Mouse (Mus musculus) forebrain, embryonic 10.5 days (tissue): ENCODE data around the gene Evx2. TPM values are rescaled to one million over a fixed set of nuclear protein-coding genes. Genes with fewer than 3 reads are reported as not detected.

Source experiments
- DNase-seq: peaks from one replicate; pipeline ENCODE4 v3.0.0-alpha.2; 2017; ENCODE audit warnings: low spot score; ENCODE audit errors: extremely low spot score
- H3K27ac ChIP-seq: fragments of 300-500 bp; sonication (generic); 2 replicates; pipeline ENCODE4 v1.5.1; 2016; ENCODE audit warnings: mild to moderate bottlenecking
- H3K27me3 ChIP-seq: fragments of 300-500 bp; sonication (generic); 2 replicates; pipeline ENCODE4 v1.6.1; 2016; ENCODE audit warnings: mild to moderate bottlenecking; ENCODE audit not compliant: poor library complexity, severe bottlenecking
- H3K36me3 ChIP-seq: fragments of 300-500 bp; sonication (generic); replicated peaks from 2 replicates; pipeline ENCODE4 v1.6.1; 2016; ENCODE audit warnings: mild to moderate bottlenecking, moderate library complexity
- H3K4me1 ChIP-seq: fragments of 300-500 bp; sonication (generic); 2 replicates; pipeline ENCODE4 v1.6.1; 2016
- H3K4me3 ChIP-seq: fragments of 300-500 bp; sonication (generic); 2 replicates; pipeline ENCODE4 v1.5.1; 2016; ENCODE audit warnings: mild to moderate bottlenecking, moderate library complexity
- H3K9me3 ChIP-seq: fragments of 300-500 bp; sonication (generic); 2 replicates; pipeline ENCODE4 v1.6.1; 2016; ENCODE audit warnings: mild to moderate bottlenecking, moderate library complexity
- WGBS: fragments of 180-500 bp; shearing (Covaris S2); methylation state at CpG from one replicate; pipeline ENCODE4 v1.1.7; 2016; 5-methylcytosine and 5-hydroxymethylcytosine counted together
- polyA plus RNA-seq: library from polyadenylated mRNA; unstranded; fragments of >200 nt; fragmentation: Nextera tagmentation; extraction: Ambion mirVana; gene quantifications from 2 replicates; pipeline ENCODE4 v1.2.1, GENCODE M21; 2016

Gene Evx2
- polyA plus RNA-seq, result not detected in 2 replicates

DNA sequence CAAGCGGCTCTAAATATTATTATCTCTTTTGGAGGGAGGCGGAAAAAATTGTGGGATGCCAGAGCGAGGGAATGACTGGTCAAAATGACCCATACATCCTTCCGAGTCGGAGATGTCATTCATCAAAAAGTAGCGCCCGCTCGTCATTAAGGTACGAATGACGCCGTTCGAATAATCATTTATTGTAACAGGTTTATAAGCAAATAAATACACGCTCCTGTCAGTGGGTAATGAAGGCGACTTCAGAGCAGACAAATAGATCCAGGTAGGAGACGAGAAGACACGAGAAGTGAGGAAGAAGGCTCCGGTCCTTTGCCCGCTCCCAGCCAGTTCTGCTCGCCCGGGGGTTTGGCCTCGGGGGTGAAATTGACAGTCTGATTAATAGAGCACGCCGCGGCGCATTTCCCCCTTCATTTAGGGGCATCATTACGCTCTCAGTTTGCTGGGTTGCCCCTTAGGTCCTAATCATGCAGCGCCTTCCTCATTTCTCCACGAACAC, at the start of gene Evx2:
TSS of gene Evx2 (minus strand) at position 51 of the 499 bp plus-strand sequence.
- no peaks in the 10 kb centered on the region for H3K36me3 ChIP-seq
- peaks cover 20% of the 10 kb centered on the region for H3K4me1 ChIP-seq
- H3K27ac ChIP-seq, result no peak within 1 kb of the TSS
- DNase-seq, result no peak
- H3K4me3 ChIP-seq, result no peak within 1 kb of the TSS
- peaks cover 100% of the 10 kb centered on the region for H3K27me3 ChIP-seq
- H3K9me3 ChIP-seq, result 0 out of 2 replicates have a peak, but pooled peaks cover 4% of the 10 kb centered on the region
- 3% methylated on average over 28 of the region's 28 CpGs for WGBS

GRCm38 (mm10) chr2:74708676-74709075, 49.3 kb upstream of the Evx2 start:
- peaks cover 24% of the 10 kb centered on the region for H3K4me1 ChIP-seq
- H3K9me3 ChIP-seq, result no peaks in the 10 kb centered on the region
- H3K4me3 ChIP-seq, result no peak overlapping the region
- peaks cover 100% of the 10 kb centered on the region for H3K27me3 ChIP-seq
- no peaks in the 10 kb centered on the region for H3K36me3 ChIP-seq
- peak; percentile 31 for DNase-seq
- no peak overlapping the region for H3K27ac ChIP-seq
- WGBS, result 8% methylated on average over 4 of the region's 4 CpGs

- Histone ChIP-seq H3K36me3 (no peaks in the 10 kb centered on the region), H3K4me3 (no peak overlapping the region), H3K27me3 (peaks cover 100% of the 10 kb centered on the region), H3K27ac (no peak overlapping the region), H3K9me3 (no peaks in the 10 kb centered on the region), H3K4me1 (peaks cover 24% of the 10 kb centered on the region)
- DNase-seq, result no peak
- 8% methylated on average over 7 of the region's 7 CpGs for WGBS
Measured at GRCm38 (mm10) chr2:74707599-74707998, 48.2 kb upstream of the Evx2 start.

- WGBS, result 2% methylated on average over 13 of the region's 13 CpGs
- Histone ChIP-seq H3K4me3 (no peak overlapping the region), H3K9me3 (no peaks in the 10 kb centered on the region), H3K36me3 (no peaks in the 10 kb centered on the region), H3K27ac (no peak overlapping the region), H3K4me1 (peaks cover 16% of the 10 kb centered on the region), H3K27me3 (peaks cover 100% of the 10 kb centered on the region)
- peak; percentile 16 for DNase-seq
Measured at GRCm38 (mm10) chr2:74706393-74706960, 47.1 kb upstream of the Evx2 start.

DNA sequence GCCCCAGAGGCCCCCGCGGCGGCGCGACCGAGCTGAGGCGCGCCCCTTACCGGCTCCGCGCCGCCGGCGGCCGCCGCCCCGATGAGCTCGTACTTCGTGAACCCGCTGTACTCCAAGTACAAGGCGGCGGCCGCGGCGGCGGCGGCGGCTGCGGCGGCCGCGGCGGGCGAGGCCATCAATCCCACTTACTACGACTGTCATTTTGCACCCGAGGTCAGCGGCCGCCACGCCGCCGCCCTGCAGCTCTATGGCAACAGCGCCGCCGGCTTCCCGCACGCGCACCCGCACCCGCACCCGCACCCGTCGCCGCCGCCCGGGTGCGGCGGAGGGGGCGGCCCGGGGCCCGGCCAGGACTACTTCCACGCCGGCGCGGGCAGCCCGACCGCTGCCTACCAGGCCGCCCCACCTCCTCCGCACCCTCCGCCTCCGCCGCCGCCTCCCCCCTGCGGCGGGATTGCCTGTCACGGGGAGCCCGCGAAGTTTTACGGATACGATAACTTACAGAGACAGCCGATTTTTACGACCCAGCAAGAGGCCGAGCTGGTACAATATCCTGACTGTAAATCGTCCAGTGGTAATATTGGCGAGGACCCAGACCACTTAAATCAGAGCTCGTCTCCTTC, 46.2 kb upstream of the Evx2 start:
- DNase-seq, result peak; percentile 56
- H3K4me3 ChIP-seq, result peak overlapping the region; percentile 46
- no peaks in the 10 kb centered on the region for H3K36me3 ChIP-seq
- peaks cover 100% of the 10 kb centered on the region for H3K27me3 ChIP-seq
- no peaks in the 10 kb centered on the region for H3K9me3 ChIP-seq
- peaks cover 16% of the 10 kb centered on the region for H3K4me1 ChIP-seq
- no peak overlapping the region for H3K27ac ChIP-seq
- under 1% methylated on average over 71 of the region's 85 CpGs for WGBS

- Histone ChIP-seq H3K4me3 (peak overlapping the region; percentile 46), H3K27me3 (peaks cover 100% of the 10 kb centered on the region), H3K4me1 (peaks cover 16% of the 10 kb centered on the region), H3K27ac (no peak overlapping the region), H3K36me3 (no peaks in the 10 kb centered on the region), H3K9me3 (no peaks in the 10 kb centered on the region)
- WGBS, result 5% methylated on average over 65 of the region's 66 CpGs
- peak; percentile 51 for DNase-seq
Measured at GRCm38 (mm10) chr2:74704999-74705466, 45.7 kb upstream of the Evx2 start.

- H3K27me3 ChIP-seq, result peaks cover 100% of the 10 kb centered on the region
- H3K9me3 ChIP-seq, result no peaks in the 10 kb centered on the region
- H3K4me1 ChIP-seq, result peaks cover 16% of the 10 kb centered on the region
- H3K4me3 ChIP-seq, result peak within 1 kb of the TSS; percentile 46
- 0% methylated on average over 39 of the region's 52 CpGs for WGBS
- DNase-seq, result peak; percentile 55
- no peak within 1 kb of the TSS for H3K27ac ChIP-seq
- no peaks in the 10 kb centered on the region for H3K36me3 ChIP-seq
Measured at GRCm38 (mm10) chr2:74704393-74704998, 45.1 kb upstream of the Evx2 start, which contains the start of gene Hoxd8. Gene Hoxd8 (plus strand): TSS chr2:74704615.

DNA sequence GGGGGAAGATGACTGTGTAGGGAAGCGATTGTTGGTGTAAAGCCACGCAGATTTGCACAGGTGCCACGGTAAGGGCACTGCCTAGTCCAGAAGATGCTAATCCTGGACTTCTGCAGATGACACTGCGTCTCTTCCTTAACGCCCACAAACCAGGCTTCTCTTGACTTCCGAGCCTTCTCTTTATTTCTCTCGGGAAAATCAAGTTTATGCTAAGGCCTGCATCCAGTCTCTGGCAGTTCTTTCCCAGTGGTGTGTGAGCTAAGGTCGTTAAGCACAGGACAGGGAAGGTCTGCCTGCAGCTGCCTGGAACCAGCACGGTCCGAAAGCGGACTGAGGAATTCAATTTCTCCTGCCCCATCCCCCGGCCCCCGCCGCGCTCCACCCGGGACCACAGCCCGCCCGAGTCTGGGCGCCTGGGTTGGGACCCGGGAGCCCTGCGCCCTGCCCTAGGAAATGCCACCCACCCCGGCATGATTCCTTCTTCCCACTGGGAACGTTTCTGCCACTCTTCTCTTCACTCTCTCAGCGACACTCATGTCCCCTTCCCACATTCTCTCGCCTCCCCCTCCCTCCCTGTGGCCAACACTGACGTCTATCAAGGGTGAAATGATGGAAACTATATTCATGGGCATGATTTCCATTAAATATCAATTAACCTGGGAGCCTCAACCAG, 44.5 kb upstream of the Evx2 start:
- peaks cover 100% of the 10 kb centered on the region for H3K27me3 ChIP-seq
- H3K4me1 ChIP-seq, result peaks cover 16% of the 10 kb centered on the region
- H3K36me3 ChIP-seq, result no peaks in the 10 kb centered on the region
- no peaks in the 10 kb centered on the region for H3K9me3 ChIP-seq
- DNase-seq, result peak; percentile 47
- no peak overlapping the region for H3K4me3 ChIP-seq
- WGBS, result 2% methylated on average over 26 of the region's 26 CpGs
- H3K27ac ChIP-seq, result no peak overlapping the region

DNA sequence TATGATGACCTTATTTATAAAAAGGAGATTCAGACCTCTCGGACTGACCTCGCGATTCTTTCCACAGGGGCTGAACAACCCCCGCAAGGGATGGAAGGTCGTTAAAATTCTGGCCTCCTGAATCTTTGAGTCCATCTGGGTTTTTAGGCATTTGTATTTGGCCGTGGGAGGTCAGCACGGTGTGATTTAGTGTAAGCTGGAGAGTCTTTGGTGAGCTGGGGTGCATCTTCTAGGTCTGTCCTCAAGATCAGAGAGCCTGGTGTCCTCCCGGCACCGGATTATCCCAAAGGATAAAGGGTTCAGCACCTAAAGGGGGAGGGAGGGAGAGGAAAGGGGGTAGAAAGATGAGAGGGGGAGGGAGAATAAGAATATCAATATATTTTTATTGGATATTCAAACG, 44.0 kb upstream of the Evx2 start:
- Histone ChIP-seq H3K27me3 (peaks cover 100% of the 10 kb centered on the region), H3K4me3 (no peak overlapping the region), H3K4me1 (peaks cover 20% of the 10 kb centered on the region), H3K9me3 (no peaks in the 10 kb centered on the region), H3K27ac (no peak overlapping the region), H3K36me3 (no peaks in the 10 kb centered on the region)
- 2% methylated on average over 10 of the region's 10 CpGs for WGBS
- peak; percentile 38 for DNase-seq

- no peak overlapping the region for H3K27ac ChIP-seq
- H3K9me3 ChIP-seq, result no peaks in the 10 kb centered on the region
- WGBS, result 15% methylated on average over 6 of the region's 6 CpGs
- no peaks in the 10 kb centered on the region for H3K36me3 ChIP-seq
- no peak overlapping the region for H3K4me3 ChIP-seq
- no peak for DNase-seq
- peaks cover 25% of the 10 kb centered on the region for H3K4me1 ChIP-seq
- peaks cover 100% of the 10 kb centered on the region for H3K27me3 ChIP-seq
Measured at GRCm38 (mm10) chr2:74702820-74703219, 43.5 kb upstream of the Evx2 start.

- peak; percentile 76 for DNase-seq
- no peak overlapping the region for H3K27ac ChIP-seq
- peaks cover 30% of the 10 kb centered on the region for H3K4me1 ChIP-seq
- WGBS, result 12% methylated on average over 17 of the region's 17 CpGs
- H3K27me3 ChIP-seq, result peaks cover 100% of the 10 kb centered on the region
- no peak overlapping the region for H3K4me3 ChIP-seq
- H3K9me3 ChIP-seq, result no peaks in the 10 kb centered on the region
- no peaks in the 10 kb centered on the region for H3K36me3 ChIP-seq
Measured at GRCm38 (mm10) chr2:74701949-74702819, 42.8 kb upstream of the Evx2 start.
